Mouse (Mus musculus) lung, postnatal 25 days (tissue): Measurements from ENCODE around the gene Gm20821.
"Not testable (repeated sequence)": the region's sequence is repeated elsewhere in the genome, so short reads cannot be mapped to it uniquely, and the experiment has no call there.

Experiments
- DNase-seq: peaks from one replicate; pipeline ENCODE4 v3.0.0; 2022; ENCODE audit warnings: low spot score

Gene Gm20821

GRCm38 (mm10) chrY:9781504-9781903 is at the start of gene Gm20821:
Gene Gm20821 (plus strand): TSS chrY:9781804.
- not testable (repeated sequence) for DNase-seq
